Mouse (Mus musculus) erythroblast, embryonic 14.5 days (primary cell): ENCODE data around the gene Cideb.
"Not testable (repeated sequence)": the region's sequence is repeated elsewhere in the genome, so short reads cannot be mapped to it uniquely, and the experiment has no call there.

ENCODE experiments used
- GATA1 ChIP-seq: IDR thresholded peaks from 2 replicates; pipeline ENCODE4 v1.6.1; 2012; ENCODE audit warnings: low read length, inconsistent platforms, mixed read lengths
- TAL1 ChIP-seq: IDR thresholded peaks from 3 replicates; pipeline ENCODE4 v1.6.1; 2012; ENCODE audit warnings: low read length, inconsistent platforms, mixed read lengths

DNA sequence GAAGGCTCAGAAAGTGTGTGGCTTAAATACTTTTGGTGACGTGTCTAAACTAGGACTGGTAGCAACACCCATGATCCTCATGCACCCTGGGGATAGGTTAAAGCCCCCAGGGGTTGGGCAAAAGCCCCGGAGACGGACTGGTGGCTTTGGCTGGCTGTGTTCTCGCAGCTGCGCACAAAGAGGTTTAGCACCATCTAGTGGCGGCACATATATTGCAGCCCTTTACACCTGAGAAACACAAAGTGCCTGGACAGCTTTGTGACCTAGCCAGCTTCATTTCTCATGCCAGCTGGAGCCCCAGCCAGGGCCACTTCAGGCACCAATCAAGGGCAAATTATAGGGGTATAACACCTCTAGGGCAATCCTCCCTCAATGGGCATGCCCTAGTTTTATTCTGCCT is 1.9 kb upstream of the Cideb start:
- TF ChIP-seq TAL1, GATA1: not testable (repeated sequence)
